ENCODE assay signal across 30 mouse cellular contexts in genomic region chr5:105993066-105993760, GRCm38 (mm10).
DNase-seq lines count a peak whose midpoint lies in the region; ATAC-seq and TF ChIP-seq lines count a peak whose summit lies in the region.
"Had no signal": no experiment of that assay in that cellular context is flagged by ENCODE, and none has a peak within 500 bp of the region (broad histone marks: within the 10 kb centered on the region; RNA-seq: fewer than 3 reads in every experiment).

No protein-coding gene starts in this region.

- no peaks in the 10 kb centered on the region for H3K4me1 ChIP-seq in hindbrain, embryonic 16.5 days (ENCODE audit: control insufficient read depth, insufficient read depth, low read depth, low read length)
- H3K4me1 ChIP-seq in hindbrain, embryonic 11.5 days (replicated peaks; ENCODE audit: control insufficient read depth, insufficient read depth, low read length): no peaks in the 10 kb centered on the region
- H3K4me1 ChIP-seq in cerebellum, adult 2 months (ENCODE audit: control insufficient read depth, insufficient read depth, low read length): peaks cover 7% of the 10 kb centered on the region
- H3K4me1 ChIP-seq: forebrain, embryonic 15.5 days; heart, embryonic 15.5 days; hindbrain, embryonic 15.5 days; limb, embryonic 13.5 days; liver, embryonic 12.5 days; midbrain, embryonic 10.5 days; neural tube, embryonic 12.5 days; stomach, embryonic 15.5 days had no signal

- WGBS in hindbrain, embryonic 16.5 days: 59% methylated on average over 15 of the region's 15 CpGs
- WGBS in hindbrain, embryonic 11.5 days: 65% methylated on average over 15 of the region's 15 CpGs
- WGBS in cerebellum, adult 2 months: 13% methylated on average over 15 of the region's 15 CpGs

- H3K4me2 ChIP-seq in hindbrain, embryonic 16.5 days (ENCODE audit: low read length): no peak overlapping the region
- no peak overlapping the region for H3K4me2 ChIP-seq in hindbrain, embryonic 11.5 days (replicated peaks; ENCODE audit: low read depth, low read length)
- H3K4me2 ChIP-seq: forebrain, embryonic 15.5 days; heart, embryonic 15.5 days; hindbrain, embryonic 15.5 days; limb, embryonic 13.5 days; liver, embryonic 12.5 days; neural tube, embryonic 12.5 days; stomach, embryonic 15.5 days had no signal

- no peak for DNase-seq in hindbrain, embryonic 11.5 days (ENCODE audit: low spot score)
- DNase-seq in brain, embryonic 14.5 days (ENCODE audit: low read depth): peak; percentile 38
- peak; percentile 91 to 92 for DNase-seq in cerebellum, adult 2 months
- DNase-seq in cerebellum, postnatal 25 days: peak; percentile 94 to 95
- DNase-seq in frontal cortex, adult 2 months (ENCODE audit: extremely low spot score in 1 of 2, low spot score in 1 of 2): no peak
- no peak for DNase-seq in natural killer cell, adult 2 months (ENCODE audit: low spot score in 2 of 2)
- DNase-seq: gastrocnemius, postnatal 25 days; heart, adult 18-20 months; heart, postnatal 36 days; kidney, adult 9 months; kidney, postnatal 36 days; layer of hippocampus, postnatal 36 days; lung, adult 18-20 months; lung, postnatal 10 days; retina, postnatal 1 day; right cerebral cortex, postnatal 4 days; thymus, postnatal 36 days had no signal

- H3K4me3 ChIP-seq in hindbrain, embryonic 16.5 days (ENCODE audit: low read length): no peak overlapping the region
- no peak overlapping the region for H3K4me3 ChIP-seq in hindbrain, embryonic 11.5 days (ENCODE audit: low read depth, low read length)
- peak overlapping the region; percentile 5 for H3K4me3 ChIP-seq in cerebellum, adult 2 months (replicated peaks; ENCODE audit: insufficient read depth, low read depth, low read length)
- H3K4me3 ChIP-seq: forebrain, embryonic 15.5 days; heart, embryonic 15.5 days; hindbrain, embryonic 15.5 days; limb, embryonic 13.5 days; liver, embryonic 12.5 days; midbrain, embryonic 10.5 days; neural tube, embryonic 12.5 days; stomach, embryonic 15.5 days had no signal

- no peaks in the 10 kb centered on the region for H3K36me3 ChIP-seq in hindbrain, embryonic 16.5 days (ENCODE audit: control insufficient read depth, insufficient read depth, low read length)
- no peaks in the 10 kb centered on the region for H3K36me3 ChIP-seq in hindbrain, embryonic 11.5 days (ENCODE audit: control insufficient read depth, insufficient read depth, low read length)
- H3K36me3 ChIP-seq: forebrain, embryonic 15.5 days; G1E; heart, embryonic 15.5 days; hindbrain, embryonic 15.5 days; limb, embryonic 13.5 days; liver, embryonic 12.5 days; midbrain, embryonic 10.5 days; neural tube, embryonic 12.5 days; stomach, embryonic 15.5 days had no signal

- no peak overlapping the region for H3K27ac ChIP-seq in hindbrain, embryonic 16.5 days (ENCODE audit: low read depth, low read length)
- H3K27ac ChIP-seq in hindbrain, embryonic 11.5 days (ENCODE audit: low read depth, low read length): no peak overlapping the region
- H3K27ac ChIP-seq in cerebellum, adult 2 months (ENCODE audit: insufficient read depth, low read length): peak overlapping the region; percentile 52
- H3K27ac ChIP-seq: forebrain, embryonic 15.5 days; heart, embryonic 15.5 days; hindbrain, embryonic 15.5 days; limb, embryonic 13.5 days; liver, embryonic 12.5 days; midbrain, embryonic 10.5 days; neural tube, embryonic 12.5 days; stomach, embryonic 15.5 days had no signal

- no peaks in the 10 kb centered on the region for H3K27me3 ChIP-seq in hindbrain, embryonic 16.5 days (replicated peaks; ENCODE audit: control insufficient read depth, insufficient read depth, low read length)
- H3K27me3 ChIP-seq in hindbrain, embryonic 11.5 days (ENCODE audit: control insufficient read depth, insufficient read depth, low read length): no peaks in the 10 kb centered on the region
- no peaks in the 10 kb centered on the region for H3K27me3 ChIP-seq in cerebellum, adult 2 months (ENCODE audit: control insufficient read depth, insufficient read depth, low read length)
- H3K27me3 ChIP-seq: forebrain, embryonic 15.5 days; heart, embryonic 15.5 days; hindbrain, embryonic 15.5 days; liver, embryonic 12.5 days; neural tube, embryonic 12.5 days; Patski; stomach, embryonic 15.5 days had no signal

- TF ChIP-seq POLR2A in brain, embryonic 14.5 days (IDR thresholded peaks at IDR 0.05; ENCODE audit: borderline replicate concordance, extremely low read depth, insufficient read depth, insufficient read length, poor library complexity, severe bottlenecking): no peak
- TF ChIP-seq POLR2A in cerebellum, adult 2 months (IDR thresholded peaks at IDR 0.05; ENCODE audit: borderline replicate concordance, insufficient read depth, low read length): no peak

- TF ChIP-seq CTCF in brain, embryonic 14.5 days (IDR thresholded peaks at IDR 0.05; ENCODE audit: borderline replicate concordance, extremely low read depth, insufficient read depth, insufficient read length): no peak
- TF ChIP-seq CTCF in cerebellum, adult 2 months (IDR thresholded peaks at IDR 0.05; ENCODE audit: borderline replicate concordance, insufficient read depth, low read depth, low read length): no peak

- H3K9me3 ChIP-seq in hindbrain, embryonic 16.5 days (ENCODE audit: control insufficient read depth, low read length): no peaks in the 10 kb centered on the region
- H3K9me3 ChIP-seq in hindbrain, embryonic 11.5 days (ENCODE audit: control insufficient read depth, low read length): no peaks in the 10 kb centered on the region
- H3K9me3 ChIP-seq: forebrain, embryonic 15.5 days; heart, embryonic 15.5 days; hindbrain, embryonic 15.5 days; limb, embryonic 13.5 days; liver, embryonic 12.5 days; midbrain, embryonic 10.5 days; neural tube, embryonic 12.5 days; stomach, embryonic 15.5 days had no signal

- no peak overlapping the region for H3K9ac ChIP-seq in hindbrain, embryonic 16.5 days (ENCODE audit: low read depth, low read length)
- no peak overlapping the region for H3K9ac ChIP-seq in hindbrain, embryonic 11.5 days (ENCODE audit: low read depth, low read length)
- H3K9ac ChIP-seq: forebrain, embryonic 15.5 days; heart, embryonic 15.5 days; hindbrain, embryonic 15.5 days; limb, embryonic 13.5 days; liver, embryonic 12.5 days; neural tube, embryonic 12.5 days; stomach, embryonic 15.5 days had no signal

- ATAC-seq in hindbrain, embryonic 16.5 days: peak; percentile 54; the same call in 1 of the 2 replicates
- ATAC-seq in hindbrain, embryonic 11.5 days (ENCODE audit: low FRiP score): no peak
- ATAC-seq in monocyte, adult 5-6 weeks (replicated peaks; ENCODE audit: insufficient number of reproducible peaks, low FRiP score, low TSS enrichment, poor library complexity, severe bottlenecking): no peak
- ATAC-seq: forebrain, embryonic 15.5 days; intestine, embryonic 16.5 days; liver, embryonic 12.5 days; Patski had no signal

Comparison
In these comparisons a context has a peak if more than half of its experiments do, and no peak if none do; other contexts are left out.
1. DNase-seq: peak in brain, embryonic 14.5 days (single experiment), cerebellum, adult 2 months (2 of 2) and cerebellum, postnatal 25 days (2 of 2); none in hindbrain, embryonic 11.5 days (single experiment), frontal cortex, adult 2 months (0 of 2) and natural killer cell, adult 2 months (0 of 2).